Mouse (Mus musculus) hindbrain, embryonic 10.5 days (tissue): ENCODE results near the gene Atp2b2. TPM values are rescaled to one million over a fixed set of nuclear protein-coding genes. Genes with fewer than 3 reads are reported as not detected.

Experiments
- DNase-seq: peaks from one replicate; pipeline ENCODE4 v3.0.0-alpha.2; 2017; ENCODE audit warnings: low spot score
- H3K27ac ChIP-seq: fragments of 300-500 bp; sonication (generic); 2 replicates; pipeline ENCODE4 v1.5.1; 2016; ENCODE audit warnings: mild to moderate bottlenecking, moderate library complexity
- H3K27me3 ChIP-seq: fragments of 300-500 bp; sonication (generic); 2 replicates; pipeline ENCODE4 v1.6.1; 2016; ENCODE audit warnings: mild to moderate bottlenecking; ENCODE audit not compliant: poor library complexity, insufficient read depth, severe bottlenecking
- H3K36me3 ChIP-seq: fragments of 300-500 bp; sonication (generic); 2 replicates; pipeline ENCODE4 v1.6.1; 2016; ENCODE audit warnings: mild to moderate bottlenecking, moderate library complexity
- H3K4me1 ChIP-seq: fragments of 300-500 bp; sonication (generic); replicated peaks from 2 replicates; pipeline ENCODE4 v1.6.1; 2016; ENCODE audit warnings: mild to moderate bottlenecking
- H3K4me3 ChIP-seq: fragments of 300-500 bp; sonication (generic); 2 replicates; pipeline ENCODE4 v1.5.1; 2016; ENCODE audit warnings: mild to moderate bottlenecking, moderate library complexity
- H3K9me3 ChIP-seq: fragments of 300-500 bp; sonication (generic); 2 replicates; pipeline ENCODE4 v1.6.1; 2016; ENCODE audit warnings: mild to moderate bottlenecking, moderate library complexity
- WGBS: fragments of 180-500 bp; shearing (Covaris S2); methylation state at CpG from one replicate; pipeline ENCODE4 v1.1.7; 2016; 5-methylcytosine and 5-hydroxymethylcytosine counted together
- polyA plus RNA-seq: library from polyadenylated mRNA; unstranded; fragments of >200 nt; fragmentation: Nextera tagmentation; extraction: Ambion mirVana; gene quantifications from 2 replicates; pipeline ENCODE4 v1.2.1, GENCODE M21; 2016

Atp2b2 gene
- polyA plus RNA-seq, 1 experiment from 2014 or later = 5.8 TPM

DNA sequence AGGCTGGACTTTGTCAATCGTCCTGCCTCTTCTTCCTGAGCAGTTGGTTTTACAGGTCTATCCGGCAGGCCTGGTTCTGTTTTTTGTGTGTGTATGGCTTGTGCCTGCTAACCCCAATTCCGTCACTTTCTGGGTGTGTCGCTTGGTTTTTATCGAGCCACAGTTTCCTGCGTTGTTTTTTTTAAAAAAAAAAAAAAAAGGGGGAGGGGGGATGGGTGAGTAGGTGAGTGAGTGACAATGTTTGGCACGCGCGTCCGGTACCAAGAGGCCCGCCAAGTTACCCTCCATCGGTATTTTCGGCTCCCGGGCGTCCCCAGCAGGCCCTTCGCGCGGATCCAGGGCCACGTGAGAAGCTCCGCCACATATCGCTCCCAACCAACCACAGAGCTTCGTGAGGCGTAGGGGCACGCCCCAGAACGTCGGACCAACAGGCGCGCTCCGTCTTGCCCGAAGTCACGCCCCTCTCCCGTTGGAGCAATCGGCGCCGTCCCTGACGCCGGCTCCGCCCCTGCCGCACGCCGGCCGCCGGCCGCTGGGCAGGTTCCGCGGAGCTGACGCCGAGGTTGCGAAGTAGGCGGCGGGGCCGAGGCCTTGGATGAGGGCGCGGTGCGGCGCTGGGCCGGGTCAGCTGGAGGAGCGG is 345.7 kb downstream of the Atp2b2 start, which contains the start of gene Tatdn2:
Gene Tatdn2, plus strand, starts transcription at position 469 of the 640 bp plus-strand sequence.
- H3K27ac ChIP-seq = peak within 1 kb of the TSS; percentile 92
- H3K27me3 ChIP-seq = no peaks in the 10 kb centered on the region
- peaks cover 32% of the 10 kb centered on the region for H3K4me1 ChIP-seq
- under 1% methylated on average over 58 of the region's 58 CpGs for WGBS
- peak within 1 kb of the TSS; percentile 95 for H3K4me3 ChIP-seq
- peak; percentile 96 for DNase-seq
- no peaks in the 10 kb centered on the region for H3K9me3 ChIP-seq
- peaks cover 23% of the 10 kb centered on the region for H3K36me3 ChIP-seq

- WGBS = 82% methylated on average over 4 of the region's 4 CpGs
- Histone ChIP-seq H3K4me1 (peaks cover 34% of the 10 kb centered on the region), H3K9me3 (no peaks in the 10 kb centered on the region), H3K36me3 (peaks cover 14% of the 10 kb centered on the region), H3K27ac (peak overlapping the region; percentile 92), H3K27me3 (no peaks in the 10 kb centered on the region), H3K4me3 (peak overlapping the region; percentile 95)
- DNase-seq = no peak
Measured at GRCm38 (mm10) chr6:113695766-113696355, 346.6 kb downstream of the Atp2b2 start.

GRCm38 (mm10) chr6:113695203-113695602 is 347.2 kb downstream of the Atp2b2 start:
- Histone ChIP-seq H3K27me3 (no peaks in the 10 kb centered on the region), H3K36me3 (peaks cover 8% of the 10 kb centered on the region), H3K4me3 (no peak overlapping the region), H3K4me1 (peaks cover 38% of the 10 kb centered on the region), H3K9me3 (no peaks in the 10 kb centered on the region), H3K27ac (no peak overlapping the region)
- 77% methylated on average over 1 of the region's 1 CpGs for WGBS
- no peak for DNase-seq

Other genes with a start within 250 kb of the Atp2b2 start
- 0.35 and 0.47 TPM in 2 replicates for gene Slc6a11, start 88.6 kb upstream of the Atp2b2 start, polyA plus RNA-seq
- gene Slc6a1, start 240.0 kb upstream of the Atp2b2 start, polyA plus RNA-seq = 3.7 and 15.2 TPM in 2 replicates